Mouse (Mus musculus) ES-Bruce4 (cell line): ENCODE measurements around the gene H2afx. TPM values are rescaled to one million over a fixed set of nuclear protein-coding genes. Genes with fewer than 3 reads are reported as not detected.

ENCODE experiments used
- H3K27ac ChIP-seq: 2 replicates; pipeline ENCODE4 v1.5.1; 2012; ENCODE audit warnings: low read length, inconsistent platforms; ENCODE audit not compliant: insufficient read depth
- H3K27me3 ChIP-seq: 2 replicates; pipeline ENCODE4 v1.6.1; 2012; ENCODE audit warnings: mild to moderate bottlenecking, low read length, inconsistent platforms; ENCODE audit not compliant: control insufficient read depth, poor library complexity, insufficient read depth, severe bottlenecking
- H3K36me3 ChIP-seq: 2 replicates; pipeline ENCODE4 v1.6.1; 2012; ENCODE audit warnings: inconsistent platforms, mild to moderate bottlenecking, low read length, moderate library complexity; ENCODE audit not compliant: control insufficient read depth, poor library complexity, insufficient read depth, severe bottlenecking
- H3K4me1 ChIP-seq: one replicate; pipeline ENCODE4 v1.8.1; 2011; ENCODE audit warnings: low read length; ENCODE audit not compliant: control insufficient read depth, insufficient read depth
- H3K4me3 ChIP-seq: 2 replicates; pipeline ENCODE4 v1.5.1; 2011; ENCODE audit warnings: low read depth, mild to moderate bottlenecking, low read length
- H3K9ac ChIP-seq: 2 replicates; pipeline ENCODE4 v1.6.1; 2012; ENCODE audit warnings: low read depth, mild to moderate bottlenecking, inconsistent platforms; ENCODE audit not compliant: poor library complexity, severe bottlenecking
- H3K9me3 ChIP-seq: replicated peaks from 2 replicates; pipeline ENCODE4 v1.6.1; 2012; ENCODE audit warnings: mild to moderate bottlenecking, low read length, inconsistent platforms; ENCODE audit not compliant: control insufficient read depth, poor library complexity, insufficient read depth, severe bottlenecking
- CTCF ChIP-seq: IDR thresholded peaks from one replicate; pipeline ENCODE4 v1.8.1; 2011; ENCODE audit warnings: low read depth, low read length
- EP300 ChIP-seq: IDR thresholded peaks from 2 replicates; pipeline ENCODE4 v1.6.1; 2011; ENCODE audit warnings: low read depth, low read length; ENCODE audit not compliant: insufficient read depth
- POLR2A ChIP-seq: IDR thresholded peaks from one replicate; pipeline ENCODE4 v1.8.1; 2011; ENCODE audit warnings: low read length; ENCODE audit not compliant: insufficient read depth
- polyA plus RNA-seq: library from polyadenylated mRNA; stranded (reverse); fragments of >200 nt; gene quantifications from 2 replicates; pipeline ENCODE4 v1.2.4, GENCODE M21; 2011; ENCODE audit warnings: low read depth; ENCODE audit not compliant: missing spikeins, insufficient read depth, insufficient read length

Gene H2afx
- polyA plus RNA-seq, 1 experiment, result 173 TPM

- no peak overlapping the region for H3K4me3 ChIP-seq
- no peak overlapping the region for H3K27ac ChIP-seq
- H3K9ac ChIP-seq, result no peak overlapping the region
- TF ChIP-seq CTCF (no peak), EP300 (no peak), POLR2A (no peak)
- H3K27me3 ChIP-seq, result no peaks in the 10 kb centered on the region
- H3K9me3 ChIP-seq, result no peaks in the 10 kb centered on the region
- H3K4me1 ChIP-seq, result peaks cover 5% of the 10 kb centered on the region
- peaks cover 7% of the 10 kb centered on the region for H3K36me3 ChIP-seq
Observed at GRCm38 (mm10) chr9:44341487-44341886, 7.0 kb downstream of the H2afx start.

GRCm38 (mm10) chr9:44342173-44342572 is 7.7 kb downstream of the H2afx start:
- no peaks in the 10 kb centered on the region; the same call in none of the 2 replicates for H3K36me3 ChIP-seq
- no peak overlapping the region for H3K27ac ChIP-seq
- H3K9ac ChIP-seq, result no peak overlapping the region
- H3K4me3 ChIP-seq, result no peak overlapping the region
- no peaks in the 10 kb centered on the region for H3K27me3 ChIP-seq
- H3K4me1 ChIP-seq, result peaks cover 6% of the 10 kb centered on the region
- TF ChIP-seq EP300 (no peak), POLR2A (no peak), CTCF (no peak)
- H3K9me3 ChIP-seq, result no peaks in the 10 kb centered on the region

GRCm38 (mm10) chr9:44342605-44343004 is 8.1 kb downstream of the H2afx start:
- TF ChIP-seq POLR2A (no peak), EP300 (no peak), CTCF (no peak)
- no peaks in the 10 kb centered on the region; the same call in 1 of the 2 replicates for H3K36me3 ChIP-seq

GRCm38 (mm10) chr9:44343290-44343689 is 8.8 kb downstream of the H2afx start:
- H3K9ac ChIP-seq, result peak overlapping the region; percentile 77
- no peak for TF ChIP-seq EP300
- no peak for TF ChIP-seq POLR2A
- TF ChIP-seq CTCF, result no peak
- H3K4me3 ChIP-seq, result peak overlapping the region; percentile 75
- H3K9me3 ChIP-seq, result no peaks in the 10 kb centered on the region
- H3K36me3 ChIP-seq, result peaks cover 4% of the 10 kb centered on the region
- no peaks in the 10 kb centered on the region for H3K27me3 ChIP-seq
- peaks cover 10% of the 10 kb centered on the region for H3K4me1 ChIP-seq
- H3K27ac ChIP-seq, result peak overlapping the region; percentile 42; the same call in 1 of the 2 replicates

More at GRCm38 (mm10) chr9:44342605-44343004, 8.1 kb downstream of the H2afx start:
- no peak overlapping the region for H3K9ac ChIP-seq
- no peaks in the 10 kb centered on the region for H3K27me3 ChIP-seq
- peaks cover 10% of the 10 kb centered on the region for H3K4me1 ChIP-seq
- no peaks in the 10 kb centered on the region for H3K9me3 ChIP-seq
- H3K4me3 ChIP-seq, result no peak overlapping the region
- no peak overlapping the region for H3K27ac ChIP-seq

GRCm38 (mm10) chr9:44343781-44344421 is 9.4 kb downstream of the H2afx start, which contains the start of gene Hmbs:
Gene Hmbs, minus strand, starts transcription at chr9:44344228.
- Histone ChIP-seq H3K4me1 (peaks cover 10% of the 10 kb centered on the region), H3K27ac (peak within 1 kb of the TSS; percentile 72), H3K27me3 (no peaks in the 10 kb centered on the region), H3K36me3 (peaks cover 4% of the 10 kb centered on the region; the same call in 1 of the 2 replicates), H3K9me3 (no peaks in the 10 kb centered on the region), H3K9ac (peak within 1 kb of the TSS; percentile 77), H3K4me3 (peak within 1 kb of the TSS; percentile 75)
- TF ChIP-seq CTCF (no peak), POLR2A (peak; percentile 50), EP300 (0 out of 2 replicates have a peak, but pooled peaks have one; percentile 40)
